Mouse (Mus musculus): ENCODE results near the gene Tor1aip2. TPM values are rescaled to one million over a fixed set of nuclear protein-coding genes. Genes with fewer than 3 reads are reported as not detected.

Gene Tor1aip2
- polyA plus RNA-seq (2015; fragmentation: Nextera tagmentation; extraction: Ambion mirVana), result 43.7 and 45.3 TPM in 2 replicates

DNA sequence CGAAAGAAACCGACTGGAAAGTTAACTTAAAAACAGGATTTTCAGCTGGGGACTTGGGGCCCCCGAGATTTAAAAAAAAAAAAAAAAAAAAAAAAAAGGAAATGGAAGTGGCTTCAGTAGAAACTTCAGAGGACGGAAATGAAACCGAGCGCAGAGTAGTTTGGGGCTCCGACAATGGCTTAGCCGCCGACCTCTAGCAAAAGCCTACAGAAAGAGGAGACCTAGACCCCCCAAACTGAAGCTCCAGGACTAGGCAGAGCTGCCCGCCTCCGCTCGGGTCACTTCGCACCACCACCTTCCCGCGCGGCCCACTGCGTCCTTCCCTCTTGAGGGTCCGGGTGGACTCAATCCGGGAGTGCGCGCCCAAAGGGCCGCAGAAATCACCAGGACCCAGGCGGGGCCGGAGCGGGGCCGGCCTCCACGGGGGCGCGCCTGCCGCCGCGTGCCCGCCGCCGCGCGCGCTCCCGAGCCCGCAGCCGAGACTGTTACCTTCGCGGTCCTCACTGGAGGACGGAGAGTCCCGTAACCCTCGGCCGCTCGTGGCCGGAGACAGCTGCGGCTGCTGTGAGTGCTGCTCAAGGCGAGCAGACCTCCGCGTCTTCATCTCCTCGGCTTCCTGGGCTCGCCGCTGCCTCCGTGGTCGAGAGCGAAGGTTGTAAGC is at the start of gene Tor1aip2:
Gene Tor1aip2 (plus strand): TSS at position 135 of the 661 bp plus-strand sequence.
- whole genome bisulfite sequencing (ENCODE audit: insufficient replicate concordance), result under 1% methylated on average over 51 of the region's 59 CpGs
- Histone ChIP-seq H3K9ac (replicated peaks) (peak within 1 kb of the TSS; percentile 95), H3K27ac (ENCODE audit: low read depth) (peak within 1 kb of the TSS; percentile 100), H3K27me3 (ENCODE audit: insufficient read depth, low read length) (no peaks in the 10 kb centered on the region), H3K9me3 (ENCODE audit: low read length) (no peaks in the 10 kb centered on the region), H3K36me3 (replicated peaks; ENCODE audit: insufficient read depth, low read length) (peaks cover 37% of the 10 kb centered on the region), H3K4me1 (ENCODE audit: insufficient read depth) (peaks cover 12% of the 10 kb centered on the region), H3K4me2 (ENCODE audit: low read depth, low read length) (peak within 1 kb of the TSS; percentile 83), H3K4me3 (ENCODE audit: low read depth, low read length) (peak within 1 kb of the TSS; percentile 76)
- ATAC-seq, result peak; percentile 73
- TF ChIP-seq CTCF (IDR thresholded peaks at IDR 0.05; ENCODE audit: low read depth), result no peak
- DNase-seq, result peak; percentile 90

GRCm38 (mm10) chr1:155987625-155988024 is 47.6 kb upstream of the Tor1aip2 start:
- Histone ChIP-seq H3K4me3 (ENCODE audit: low read depth, low read length) (no peak overlapping the region), H3K36me3 (replicated peaks; ENCODE audit: insufficient read depth, low read length) (no peaks in the 10 kb centered on the region), H3K4me2 (ENCODE audit: low read depth, low read length) (no peak overlapping the region), H3K9ac (replicated peaks) (no peak overlapping the region), H3K9me3 (ENCODE audit: low read length) (no peaks in the 10 kb centered on the region), H3K27ac (ENCODE audit: low read depth) (no peak overlapping the region), H3K4me1 (ENCODE audit: insufficient read depth) (no peaks in the 10 kb centered on the region), H3K27me3 (ENCODE audit: insufficient read depth, low read length) (no peaks in the 10 kb centered on the region)
- no peak for ATAC-seq
- DNase-seq, result no peak
- WGBS (ENCODE audit: insufficient replicate concordance), result 80% methylated on average over 2 of the region's 2 CpGs
- TF ChIP-seq EP300 (IDR thresholded peaks at IDR 0.05; ENCODE audit: low read depth) (no peak), CTCF (IDR thresholded peaks at IDR 0.05; ENCODE audit: low read depth) (no peak)

- H3K9ac ChIP-seq (replicated peaks), result no peak overlapping the region
- no peak overlapping the region for H3K4me3 ChIP-seq (ENCODE audit: low read depth, low read length)
- no peaks in the 10 kb centered on the region for H3K9me3 ChIP-seq (ENCODE audit: low read length)
- ATAC-seq (no peak), DNase-seq (no peak)
- no peak overlapping the region for H3K4me2 ChIP-seq (ENCODE audit: low read depth, low read length)
- TF ChIP-seq CTCF (IDR thresholded peaks at IDR 0.05; ENCODE audit: low read depth), result no peak
- TF ChIP-seq EP300 (IDR thresholded peaks at IDR 0.05; ENCODE audit: low read depth), result no peak
- no peaks in the 10 kb centered on the region for H3K36me3 ChIP-seq (replicated peaks; ENCODE audit: insufficient read depth, low read length)
- no peaks in the 10 kb centered on the region for H3K27me3 ChIP-seq (ENCODE audit: insufficient read depth, low read length)
- WGBS (ENCODE audit: insufficient replicate concordance), result 31% methylated on average over 2 of the region's 2 CpGs
- H3K27ac ChIP-seq (ENCODE audit: low read depth), result no peak overlapping the region
- no peaks in the 10 kb centered on the region for H3K4me1 ChIP-seq (ENCODE audit: insufficient read depth)
Measured at GRCm38 (mm10) chr1:155989387-155989786, 45.8 kb upstream of the Tor1aip2 start.

- TF ChIP-seq EP300 (IDR thresholded peaks at IDR 0.05; ENCODE audit: low read depth) (no peak), CTCF (IDR thresholded peaks at IDR 0.05; ENCODE audit: low read depth) (no peak)
- no peak overlapping the region for H3K27ac ChIP-seq (ENCODE audit: low read depth)
- ATAC-seq (no peak), DNase-seq (no peak)
- 66% methylated on average over 11 of the region's 11 CpGs for WGBS (ENCODE audit: insufficient replicate concordance)
- no peak overlapping the region for H3K9ac ChIP-seq (replicated peaks)
- H3K27me3 ChIP-seq (ENCODE audit: insufficient read depth, low read length), result no peaks in the 10 kb centered on the region
- H3K4me2 ChIP-seq (ENCODE audit: low read depth, low read length), result no peak overlapping the region
- no peaks in the 10 kb centered on the region for H3K4me1 ChIP-seq (ENCODE audit: insufficient read depth)
- no peaks in the 10 kb centered on the region for H3K9me3 ChIP-seq (ENCODE audit: low read length)
- no peaks in the 10 kb centered on the region for H3K36me3 ChIP-seq (replicated peaks; ENCODE audit: insufficient read depth, low read length)
- H3K4me3 ChIP-seq (ENCODE audit: low read depth, low read length), result no peak overlapping the region
Measured at GRCm38 (mm10) chr1:155990391-155990790, 44.8 kb upstream of the Tor1aip2 start.

GRCm38 (mm10) chr1:155994524-155994923 is 40.7 kb upstream of the Tor1aip2 start:
- Histone ChIP-seq H3K9me3 (ENCODE audit: low read length) (no peaks in the 10 kb centered on the region), H3K27me3 (ENCODE audit: insufficient read depth, low read length) (no peaks in the 10 kb centered on the region), H3K36me3 (replicated peaks; ENCODE audit: insufficient read depth, low read length) (no peaks in the 10 kb centered on the region), H3K4me3 (ENCODE audit: low read depth, low read length) (no peak overlapping the region), H3K4me2 (ENCODE audit: low read depth, low read length) (no peak overlapping the region), H3K4me1 (ENCODE audit: insufficient read depth) (no peaks in the 10 kb centered on the region), H3K27ac (ENCODE audit: low read depth) (no peak overlapping the region), H3K9ac (replicated peaks) (no peak overlapping the region)
- 57% methylated on average over 2 of the region's 2 CpGs for WGBS (ENCODE audit: insufficient replicate concordance)
- TF ChIP-seq EP300 (IDR thresholded peaks at IDR 0.05; ENCODE audit: low read depth) (no peak), CTCF (IDR thresholded peaks at IDR 0.05; ENCODE audit: low read depth) (no peak)
- DNase-seq (no peak), ATAC-seq (no peak)

DNA sequence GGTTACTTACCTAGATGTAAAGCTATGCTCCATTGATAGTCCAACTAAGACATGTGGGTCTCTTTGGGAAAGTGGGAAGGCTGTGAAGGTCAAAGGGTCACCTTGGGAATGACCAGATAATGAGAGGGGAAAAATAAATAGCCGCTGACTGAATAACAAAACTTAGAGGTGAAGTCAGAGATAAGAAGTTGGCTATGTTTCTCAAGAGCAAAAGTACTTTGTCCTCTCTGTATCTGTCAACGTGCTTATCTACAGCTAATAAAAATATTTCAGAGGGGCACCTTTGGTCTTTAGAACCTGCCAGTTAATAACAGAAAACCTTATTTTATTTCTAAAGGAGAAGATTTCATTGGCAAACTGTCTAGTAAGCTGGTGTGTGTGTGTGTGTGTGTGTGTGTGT is 39.6 kb upstream of the Tor1aip2 start:
- Histone ChIP-seq H3K4me2 (ENCODE audit: low read depth, low read length) (no peak overlapping the region), H3K9me3 (ENCODE audit: low read length) (no peaks in the 10 kb centered on the region), H3K27me3 (ENCODE audit: insufficient read depth, low read length) (no peaks in the 10 kb centered on the region), H3K9ac (replicated peaks) (no peak overlapping the region), H3K4me3 (ENCODE audit: low read depth, low read length) (no peak overlapping the region), H3K27ac (ENCODE audit: low read depth) (no peak overlapping the region), H3K4me1 (ENCODE audit: insufficient read depth) (no peaks in the 10 kb centered on the region), H3K36me3 (replicated peaks; ENCODE audit: insufficient read depth, low read length) (no peaks in the 10 kb centered on the region)
- DNase-seq (no peak), ATAC-seq (no peak)
- 30% methylated on average over 2 of the region's 2 CpGs for WGBS (ENCODE audit: insufficient replicate concordance)
- TF ChIP-seq CTCF (IDR thresholded peaks at IDR 0.05; ENCODE audit: low read depth) (no peak), EP300 (IDR thresholded peaks at IDR 0.05; ENCODE audit: low read depth) (no peak)

All from liver, postnatal 0 days (tissue).